ENCODE assay signal across 7 mouse cellular contexts in genomic region chr5:123064207-123064606, GRCm38 (mm10). TPM values are rescaled to one million over a fixed set of nuclear protein-coding genes. Genes with fewer than 3 reads are reported as not detected.
DNase-seq lines count a peak whose midpoint lies in the region.

No protein-coding gene starts in this region.

- peak; percentile 48 to 54 for DNase-seq in layer of hippocampus, adult 18-20 months (ENCODE audit: low spot score in 2 of 2)
- no peak for DNase-seq in layer of hippocampus, adult 9-11 months
- DNase-seq in MEL-GATA-1-ER (ENCODE audit: extremely low read depth, low read depth): peak; percentile 80
- DNase-seq in c-Kit-positive CD71-negative TER-119-negative erythroid progenitor cells, embryonic 14.5 days (ENCODE audit: low read depth): peak; percentile 85
- DNase-seq in gastrocnemius, postnatal 14 days: peak; percentile 59
- DNase-seq in lung, adult 18-20 months: peak; percentile 28 to 60
- peak; percentile 86 for DNase-seq in skeletal muscle tissue, adult 2 months (ENCODE audit: low read depth, low spot score)

- intact Hi-C loops in gastrocnemius, postnatal 14 days (cut with DNase I; ENCODE audit: low total_unique reads): loop anchor here (2.0 kb wide), 1 partner anchor 107 kb away; no protein-coding TSS in a partner anchor

RNA-seq across cellular contexts. Expression of gene Tmem120b, which starts 4.0 kb away (rescaled TPM):
- total RNA-seq in layer of hippocampus, adult 18-20 months (2021): 10 to 100 TPM; 16.4 to 17.6 TPM
- total RNA-seq in gastrocnemius, postnatal 14 days (2021): 10 to 100 TPM; 11.9 TPM

RNA-seq across cellular contexts. Expression of gene Morn3, which starts 17.4 kb away (rescaled TPM):
- under 1 TPM; 0.38 to 0.94 TPM for total RNA-seq in layer of hippocampus, adult 18-20 months (2021)
- total RNA-seq in gastrocnemius, postnatal 14 days (2021): not detected

RNA-seq across cellular contexts. Expression of gene Orai1, which starts 49.3 kb away (rescaled TPM):
- total RNA-seq in layer of hippocampus, adult 18-20 months (2021): 10 to 100 TPM; 11.2 to 11.9 TPM
- 10 to 100 TPM; 39.5 to 47.6 TPM for total RNA-seq in gastrocnemius, postnatal 14 days (2021)
